8 mouse cellular contexts compared by ENCODE assay signal in the genomic region with DNA sequence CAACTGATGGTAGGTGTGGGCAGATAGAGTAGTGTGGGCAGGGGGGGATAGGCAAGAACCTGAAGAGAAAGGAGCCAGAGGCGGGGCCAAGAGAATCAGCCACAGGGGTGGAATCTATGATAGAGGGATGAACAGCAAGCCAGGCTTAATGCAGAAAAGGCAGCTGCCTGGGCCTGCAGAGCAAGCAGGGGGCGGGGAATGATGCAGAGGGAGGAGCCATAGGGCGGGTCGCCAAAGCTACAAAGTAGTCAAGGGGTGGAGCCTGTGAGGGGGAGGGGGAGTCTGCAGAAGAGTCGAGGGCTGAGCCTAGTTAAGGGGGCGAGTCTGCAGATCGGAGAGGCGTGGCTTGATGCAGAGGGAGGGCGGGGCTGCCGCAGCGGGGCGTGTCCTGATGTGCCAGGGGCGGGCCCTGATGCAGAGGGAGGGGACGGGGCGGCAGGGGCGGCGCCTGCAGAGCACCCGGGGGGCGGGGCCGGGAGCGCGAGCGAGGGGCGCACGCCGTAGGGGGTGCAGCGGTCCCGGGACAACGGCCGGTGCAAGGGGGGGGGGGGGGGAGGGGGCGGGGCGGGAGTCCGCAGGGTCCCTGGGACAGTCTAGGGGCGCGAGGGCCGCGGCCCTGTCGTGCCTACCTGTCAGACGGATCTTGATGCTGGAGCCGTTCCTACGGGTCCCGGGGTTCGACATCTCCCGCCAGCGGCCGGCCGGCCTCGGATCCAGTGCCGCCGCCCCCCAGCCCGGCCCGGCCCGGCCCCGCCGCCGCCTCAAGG. TPM values are rescaled to one million over a fixed set of nuclear protein-coding genes. Genes with fewer than 3 reads are reported as not detected.
A peak's percentile ranks its signal among the peaks of the same experiment; 100 is the strongest.
DNase-seq lines count a peak whose midpoint lies in the region; ATAC-seq lines count a peak whose summit lies in the region.

No protein-coding gene starts in this region.

- H3K9me3 ChIP-seq in hindbrain, embryonic 10.5 days: no peaks in the 10 kb centered on the region

- H3K4me1 ChIP-seq in hindbrain, embryonic 10.5 days (replicated peaks): peaks cover 28% of the 10 kb centered on the region

- peak overlapping the region; percentile 93 for H3K27ac ChIP-seq in hindbrain, embryonic 10.5 days

- under 1% methylated on average over 49 of the region's 56 CpGs for WGBS in hindbrain, embryonic 10.5 days

- peak; percentile 29 for ATAC-seq in frontal cortex, adult (ENCODE audit: low TSS enrichment)

- peak overlapping the region; percentile 86 for H3K4me3 ChIP-seq in hindbrain, embryonic 10.5 days

- peak; percentile 96 for DNase-seq in NIH3T3 (ENCODE audit: low read depth)
- peak; percentile 86 for DNase-seq in cerebellum, adult 9-10 months
- peak; percentile 96 for DNase-seq in hindbrain, embryonic 10.5 days (ENCODE audit: low spot score)
- DNase-seq in layer of hippocampus, postnatal 14 days (ENCODE audit: low spot score in 2 of 2): peak; percentile 70 to 87
- peak; percentile 95 for DNase-seq in lung, postnatal 10 days
- peak; percentile 85 for DNase-seq in ovary, postnatal 36 days (ENCODE audit: low spot score)
- DNase-seq in thymus, postnatal 14 days: peak; percentile 96

- no peaks in the 10 kb centered on the region for H3K36me3 ChIP-seq in hindbrain, embryonic 10.5 days

- H3K27me3 ChIP-seq in hindbrain, embryonic 10.5 days (ENCODE audit: insufficient read depth, poor library complexity, severe bottlenecking): peaks cover 18% of the 10 kb centered on the region

RNA-seq across cellular contexts. Expression of a gene that starts 0.6 kb away (rescaled TPM):
- polyA plus RNA-seq in hindbrain, embryonic 10.5 days (2016; fragmentation: Nextera tagmentation; extraction: Ambion mirVana): 14.7 and 17.5 TPM in 2 replicates
- 10 to 100 TPM; 39.0 to 39.7 TPM for total RNA-seq in layer of hippocampus, postnatal 14 days (2021)

Comparison
In these comparisons a context has a peak if more than half of its experiments do, and no peak if none do; other contexts are left out.
1. Peak in every context shown above with its lines: DNase-seq, ATAC-seq, H3K4me3 ChIP-seq and H3K27ac ChIP-seq.